ENCODE assay signal across 8 mouse cellular contexts in genomic region chr8:70234781-70235128, GRCm38 (mm10). TPM values are rescaled to one million over a fixed set of nuclear protein-coding genes. Genes with fewer than 3 reads are reported as not detected.
DNase-seq lines count a peak whose midpoint lies in the region; ATAC-seq and TF ChIP-seq lines count a peak whose summit lies in the region.

No protein-coding gene starts in this region.

- no peaks in the 10 kb centered on the region for H3K27me3 ChIP-seq in kidney, postnatal 0 days (ENCODE audit: insufficient read depth, low read length)
- no peaks in the 10 kb centered on the region for H3K27me3 ChIP-seq in embryonic facial prominence, embryonic 11.5 days (ENCODE audit: control insufficient read depth, insufficient read depth, low read length)
- no peaks in the 10 kb centered on the region for H3K27me3 ChIP-seq in hindbrain, postnatal 0 days (ENCODE audit: insufficient read depth, low read length)
- H3K27me3 ChIP-seq in midbrain, postnatal 0 days (ENCODE audit: insufficient read depth, low read length), result no peaks in the 10 kb centered on the region

- peak overlapping the region; percentile 85 for H3K9ac ChIP-seq in kidney, postnatal 0 days (ENCODE audit: low read depth, low read length)
- H3K9ac ChIP-seq in embryonic facial prominence, embryonic 11.5 days (replicated peaks; ENCODE audit: low read length), result peak overlapping the region; percentile 72
- peak overlapping the region; percentile 92 for H3K9ac ChIP-seq in hindbrain, postnatal 0 days (replicated peaks; ENCODE audit: low read length)
- H3K9ac ChIP-seq in midbrain, postnatal 0 days (replicated peaks; ENCODE audit: low read length, poor library complexity, severe bottlenecking), result peak overlapping the region; percentile 90

- peak overlapping the region; percentile 85 for H3K4me3 ChIP-seq in kidney, postnatal 0 days (replicated peaks; ENCODE audit: low read depth, low read length)
- peak overlapping the region; percentile 77 for H3K4me3 ChIP-seq in embryonic facial prominence, embryonic 11.5 days (ENCODE audit: low read depth, low read length)
- H3K4me3 ChIP-seq in hindbrain, postnatal 0 days (ENCODE audit: low read length), result peak overlapping the region; percentile 92
- H3K4me3 ChIP-seq in midbrain, postnatal 0 days (ENCODE audit: low read depth, low read length), result peak overlapping the region; percentile 83

- DNase-seq in kidney, postnatal 0 days (ENCODE audit: low spot score), result no peak
- no peak for DNase-seq in kidney, adult 18-20 months
- no peak for DNase-seq in embryonic facial prominence, embryonic 11.5 days (ENCODE audit: low spot score)
- no peak for DNase-seq in hindbrain, postnatal 0 days (ENCODE audit: low spot score)
- no peak for DNase-seq in midbrain, postnatal 0 days (ENCODE audit: low spot score)
- no peak for DNase-seq in thymus, postnatal 4 days
- no peak for DNase-seq in adrenal gland, postnatal 14 days
- DNase-seq in adrenal gland, adult 18-20 months (ENCODE audit: low spot score in 2 of 2), result no peak

- peak overlapping the region; percentile 66 for H3K4me2 ChIP-seq in kidney, postnatal 0 days (ENCODE audit: low read length)
- H3K4me2 ChIP-seq in embryonic facial prominence, embryonic 11.5 days (ENCODE audit: low read depth, low read length), result peak overlapping the region; percentile 58
- peak overlapping the region; percentile 74 for H3K4me2 ChIP-seq in hindbrain, postnatal 0 days (ENCODE audit: low read depth, low read length)
- H3K4me2 ChIP-seq in midbrain, postnatal 0 days (ENCODE audit: low read depth, low read length, poor library complexity, severe bottlenecking), result peak overlapping the region; percentile 60

- ATAC-seq in kidney, postnatal 0 days (replicated peaks; ENCODE audit: low FRiP score, low read depth), result no peak
- no peak for ATAC-seq in embryonic facial prominence, embryonic 11.5 days (replicated peaks; ENCODE audit: insufficient number of reproducible peaks, low FRiP score, low TSS enrichment, low read depth)
- no peak for ATAC-seq in hindbrain, postnatal 0 days
- no peak for ATAC-seq in midbrain, postnatal 0 days (ENCODE audit: low FRiP score)

- H3K27ac ChIP-seq in kidney, postnatal 0 days, result peak overlapping the region; percentile 96
- peak overlapping the region; percentile 53 for H3K27ac ChIP-seq in embryonic facial prominence, embryonic 11.5 days (replicated peaks; ENCODE audit: low read depth, low read length)
- peak overlapping the region; percentile 98 for H3K27ac ChIP-seq in hindbrain, postnatal 0 days
- H3K27ac ChIP-seq in midbrain, postnatal 0 days (ENCODE audit: low read depth, low read length), result peak overlapping the region; percentile 97

- H3K9me3 ChIP-seq in kidney, postnatal 0 days (replicated peaks; ENCODE audit: low read length), result no peaks in the 10 kb centered on the region
- H3K9me3 ChIP-seq in embryonic facial prominence, embryonic 11.5 days (replicated peaks; ENCODE audit: control insufficient read depth, low read length), result no peaks in the 10 kb centered on the region
- H3K9me3 ChIP-seq in hindbrain, postnatal 0 days (ENCODE audit: low read length), result no peaks in the 10 kb centered on the region
- no peaks in the 10 kb centered on the region for H3K9me3 ChIP-seq in midbrain, postnatal 0 days (ENCODE audit: low read length)

- peaks cover 25% of the 10 kb centered on the region for H3K36me3 ChIP-seq in kidney, postnatal 0 days (ENCODE audit: insufficient read depth, low read length)
- H3K36me3 ChIP-seq in embryonic facial prominence, embryonic 11.5 days (replicated peaks; ENCODE audit: control insufficient read depth, insufficient read depth, low read depth, low read length), result peaks cover 7% of the 10 kb centered on the region; the same call in 1 of the 2 replicates
- peaks cover 39% of the 10 kb centered on the region; the same call in 1 of the 2 replicates for H3K36me3 ChIP-seq in hindbrain, postnatal 0 days (ENCODE audit: insufficient read depth, low read length)
- H3K36me3 ChIP-seq in midbrain, postnatal 0 days (ENCODE audit: insufficient read depth, low read length), result peaks cover 35% of the 10 kb centered on the region

- H3K4me1 ChIP-seq in kidney, postnatal 0 days (replicated peaks; ENCODE audit: insufficient read depth, low read length), result no peaks in the 10 kb centered on the region; the same call in 1 of the 2 replicates
- H3K4me1 ChIP-seq in embryonic facial prominence, embryonic 11.5 days (ENCODE audit: control insufficient read depth, insufficient read depth, low read length), result peaks cover 3% of the 10 kb centered on the region; the same call in 1 of the 2 replicates
- peaks cover 11% of the 10 kb centered on the region; the same call in 1 of the 2 replicates for H3K4me1 ChIP-seq in hindbrain, postnatal 0 days (ENCODE audit: insufficient read depth, low read length)
- peaks cover 5% of the 10 kb centered on the region; the same call in 1 of the 2 replicates for H3K4me1 ChIP-seq in midbrain, postnatal 0 days (ENCODE audit: insufficient read depth, low read length)

- no peak for TF ChIP-seq CTCF in kidney, postnatal 0 days (IDR thresholded peaks at IDR 0.05; ENCODE audit: low read depth)
- no peak for TF ChIP-seq CTCF in hindbrain, postnatal 0 days (IDR thresholded peaks at IDR 0.05; ENCODE audit: low read depth)
- no peak for TF ChIP-seq CTCF in midbrain, postnatal 0 days (IDR thresholded peaks at IDR 0.05)

- under 1% methylated on average over 15 of the region's 15 CpGs for WGBS in kidney, postnatal 0 days
- WGBS in embryonic facial prominence, embryonic 11.5 days, result under 1% methylated on average over 15 of the region's 15 CpGs
- under 1% methylated on average over 15 of the region's 15 CpGs for WGBS in hindbrain, postnatal 0 days
- whole genome bisulfite sequencing in midbrain, postnatal 0 days, result under 1% methylated on average over 15 of the region's 15 CpGs

RNA-seq across cellular contexts. Expression of gene Armc6, which starts 0.5 kb away (rescaled TPM):
- polyA plus RNA-seq in kidney, postnatal 0 days (2015; fragmentation: Nextera tagmentation; extraction: Ambion mirVana), result 14.1 and 16.7 TPM in 2 replicates
- polyA plus RNA-seq in embryonic facial prominence, embryonic 11.5 days (2014; fragmentation: Nextera tagmentation; extraction: Ambion mirVana), result 21.9 and 28.4 TPM in 2 replicates
- total RNA-seq in hindbrain, postnatal 0 days (2014; rRNA removed), result 108 TPM in 2 replicates
- polyA plus RNA-seq in hindbrain, postnatal 0 days (2015; fragmentation: Nextera tagmentation; extraction: Ambion mirVana), result 96.4 and 102 TPM in 2 replicates
- total RNA-seq in midbrain, postnatal 0 days (2014; rRNA removed), result 112 and 119 TPM in 2 replicates
- polyA plus RNA-seq in midbrain, postnatal 0 days (2015; fragmentation: Nextera tagmentation; extraction: Ambion mirVana), result 116 and 121 TPM in 2 replicates
- total RNA-seq in adrenal gland, postnatal 14 days (2021), result 11.3 and 13.4 TPM in 2 replicates
- 10 to 100 TPM; 10.9 to 13.6 TPM for total RNA-seq in adrenal gland, adult 18-20 months (2021)

RNA-seq across cellular contexts. Expression of gene Sugp2, which starts 0.7 kb away (rescaled TPM):
- 14.0 and 17.1 TPM in 2 replicates for polyA plus RNA-seq in kidney, postnatal 0 days (2015; fragmentation: Nextera tagmentation; extraction: Ambion mirVana)
- polyA plus RNA-seq in embryonic facial prominence, embryonic 11.5 days (2014; fragmentation: Nextera tagmentation; extraction: Ambion mirVana), result 31.4 and 34.0 TPM in 2 replicates
- total RNA-seq in hindbrain, postnatal 0 days (2014; rRNA removed), result 123 and 128 TPM in 2 replicates
- 56.7 and 61.4 TPM in 2 replicates for polyA plus RNA-seq in hindbrain, postnatal 0 days (2015; fragmentation: Nextera tagmentation; extraction: Ambion mirVana)
- total RNA-seq in midbrain, postnatal 0 days (2014; rRNA removed), result 139 and 150 TPM in 2 replicates
- 71.7 and 75.7 TPM in 2 replicates for polyA plus RNA-seq in midbrain, postnatal 0 days (2015; fragmentation: Nextera tagmentation; extraction: Ambion mirVana)
- total RNA-seq in adrenal gland, postnatal 14 days (2021), result 30.9 and 31.5 TPM in 2 replicates
- total RNA-seq in adrenal gland, adult 18-20 months (2021), result 10 to 100 TPM; 31.4 to 33.7 TPM

RNA-seq across cellular contexts. Expression of gene Slc25a42, which starts 22.6 kb away (rescaled TPM):
- 5.6 TPM in 2 replicates for polyA plus RNA-seq in kidney, postnatal 0 days (2015; fragmentation: Nextera tagmentation; extraction: Ambion mirVana)
- polyA plus RNA-seq in embryonic facial prominence, embryonic 11.5 days (2014; fragmentation: Nextera tagmentation; extraction: Ambion mirVana), result 1.3 and 1.4 TPM in 2 replicates
- total RNA-seq in hindbrain, postnatal 0 days (2014; rRNA removed), result 12.0 and 17.1 TPM in 2 replicates
- polyA plus RNA-seq in hindbrain, postnatal 0 days (2015; fragmentation: Nextera tagmentation; extraction: Ambion mirVana), result 8.2 and 8.3 TPM in 2 replicates
- 15.1 and 18.0 TPM in 2 replicates for total RNA-seq in midbrain, postnatal 0 days (2014; rRNA removed)
- 9.2 and 9.3 TPM in 2 replicates for polyA plus RNA-seq in midbrain, postnatal 0 days (2015; fragmentation: Nextera tagmentation; extraction: Ambion mirVana)
- 132 and 144 TPM in 2 replicates for total RNA-seq in adrenal gland, postnatal 14 days (2021)
- 10 to 100 TPM; 34.0 to 41.4 TPM for total RNA-seq in adrenal gland, adult 18-20 months (2021)

RNA-seq across cellular contexts. Expression of gene Homer3, which starts 47.9 kb away (rescaled TPM):
- polyA plus RNA-seq in kidney, postnatal 0 days (2015; fragmentation: Nextera tagmentation; extraction: Ambion mirVana), result 48.9 and 50.0 TPM in 2 replicates
- 48.9 and 52.9 TPM in 2 replicates for polyA plus RNA-seq in embryonic facial prominence, embryonic 11.5 days (2014; fragmentation: Nextera tagmentation; extraction: Ambion mirVana)
- total RNA-seq in hindbrain, postnatal 0 days (2014; rRNA removed), result 40.3 and 42.3 TPM in 2 replicates
- polyA plus RNA-seq in hindbrain, postnatal 0 days (2015; fragmentation: Nextera tagmentation; extraction: Ambion mirVana), result 20.4 and 21.2 TPM in 2 replicates
- total RNA-seq in midbrain, postnatal 0 days (2014; rRNA removed), result 36.4 and 49.7 TPM in 2 replicates
- 13.8 and 18.3 TPM in 2 replicates for polyA plus RNA-seq in midbrain, postnatal 0 days (2015; fragmentation: Nextera tagmentation; extraction: Ambion mirVana)
- total RNA-seq in adrenal gland, postnatal 14 days (2021), result 21.3 and 25.0 TPM in 2 replicates
- 10 to 100 TPM; 18.5 to 19.8 TPM for total RNA-seq in adrenal gland, adult 18-20 months (2021)
